Mouse (Mus musculus): ENCODE measurements around the gene 9230102O04Rik. TPM values are rescaled to one million over a fixed set of nuclear protein-coding genes. Genes with fewer than 3 reads are reported as not detected.

The 9230102O04Rik gene
- not detected for total RNA-seq (2021)
- long read RNA-seq, experiment 1, result 0 reads
- long read RNA-seq, experiment 2, result 0 reads

GRCm38 (mm10) chr2:9888913-9889650, at the start of gene 9230102O04Rik:
9230102O04Rik (minus strand) TSS chr2:9889540.
- no peak for DNase-seq (ENCODE audit: low spot score in 2 of 2)

- DNase-seq (ENCODE audit: low spot score in 2 of 2), result no peak
These were observed 46.6 kb upstream of the 9230102O04Rik start for GRCm38 (mm10) chr2:9935965-9936364.

- DNase-seq (ENCODE audit: low spot score in 2 of 2), result no peak
These were observed 37.6 kb upstream of the 9230102O04Rik start for GRCm38 (mm10) chr2:9926905-9927283.

DNA sequence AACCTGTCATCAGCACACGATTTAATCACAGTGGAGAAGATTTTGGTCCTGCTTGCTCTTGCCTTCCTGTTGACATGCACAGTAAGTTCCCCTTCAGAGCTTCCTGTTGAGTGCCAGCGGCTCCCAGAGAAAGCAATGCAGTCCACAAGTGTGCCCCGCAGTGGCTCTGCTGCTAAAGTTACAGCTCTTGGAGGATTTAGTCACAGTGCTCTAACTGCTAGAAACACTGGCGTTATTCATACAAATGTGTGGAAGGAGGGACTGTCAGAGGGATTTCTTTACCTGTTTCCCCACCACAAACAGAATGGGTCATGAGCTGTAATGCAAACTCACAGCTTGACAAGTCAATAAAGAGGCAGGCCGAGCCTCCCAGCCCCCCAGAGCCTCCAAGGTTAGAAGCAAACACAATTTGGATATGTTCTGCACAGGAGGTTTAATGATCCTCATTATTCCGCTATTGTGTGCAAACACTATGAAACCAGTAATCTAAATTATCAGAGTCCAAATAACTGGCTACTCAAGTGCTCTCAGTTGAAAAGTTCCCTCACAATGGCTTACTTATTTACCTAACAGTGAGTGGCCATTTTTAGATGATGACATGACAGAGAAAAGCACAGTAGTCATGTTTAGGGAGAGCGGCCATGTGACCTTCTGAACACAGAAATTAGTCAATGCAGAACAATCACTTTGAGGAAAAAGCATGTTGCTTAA, 37.0 kb upstream of the 9230102O04Rik start:
- no peak for DNase-seq (ENCODE audit: low spot score in 2 of 2)

DNA sequence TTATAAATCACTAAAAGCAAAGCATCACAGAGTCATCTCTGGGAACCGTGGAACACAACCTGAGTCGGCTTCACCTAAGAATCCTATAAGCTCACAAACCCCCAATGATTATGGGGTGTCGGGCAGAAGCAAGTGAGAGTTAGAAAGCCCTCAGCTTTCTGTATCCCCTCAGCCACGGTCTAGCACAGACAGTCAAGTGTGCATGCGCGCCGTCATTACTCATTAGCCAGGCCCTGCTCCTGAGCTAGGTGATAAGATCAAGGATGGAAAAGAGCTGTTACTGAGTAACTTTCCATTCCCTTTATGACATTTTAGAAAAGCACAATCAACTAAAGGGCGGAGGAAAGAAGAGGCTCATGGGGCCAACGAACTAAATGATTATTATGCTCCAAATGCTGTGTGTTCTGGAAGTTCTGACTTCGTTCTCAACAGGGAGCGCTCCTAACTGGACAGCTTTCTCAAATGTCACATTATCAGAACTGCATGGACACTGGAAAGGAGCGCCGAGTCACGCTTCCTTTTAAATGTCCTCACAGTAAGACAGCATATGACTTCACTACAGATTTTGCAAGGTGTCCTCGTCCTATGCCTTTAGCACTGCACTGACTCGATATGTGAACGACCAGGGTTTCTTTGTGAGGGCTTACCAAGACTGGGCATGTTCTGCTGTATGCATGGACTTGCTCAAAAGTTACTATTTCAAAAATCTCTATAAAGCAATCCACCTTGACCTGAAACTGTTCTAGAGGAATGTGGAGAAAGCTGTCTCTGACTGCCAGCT, 29.5 kb upstream of the 9230102O04Rik start:
- no peak for DNase-seq (ENCODE audit: low spot score in 2 of 2)

- no peak for DNase-seq (ENCODE audit: low spot score in 2 of 2)
These were observed 28.3 kb upstream of the 9230102O04Rik start for GRCm38 (mm10) chr2:9917602-9918001.

- DNase-seq (ENCODE audit: low spot score in 2 of 2), result no peak
These were observed 16.7 kb upstream of the 9230102O04Rik start for GRCm38 (mm10) chr2:9905995-9906394.

- DNase-seq (ENCODE audit: low spot score in 2 of 2), result no peak
These were observed 14.7 kb upstream of the 9230102O04Rik start for GRCm38 (mm10) chr2:9903854-9904560.

DNA sequence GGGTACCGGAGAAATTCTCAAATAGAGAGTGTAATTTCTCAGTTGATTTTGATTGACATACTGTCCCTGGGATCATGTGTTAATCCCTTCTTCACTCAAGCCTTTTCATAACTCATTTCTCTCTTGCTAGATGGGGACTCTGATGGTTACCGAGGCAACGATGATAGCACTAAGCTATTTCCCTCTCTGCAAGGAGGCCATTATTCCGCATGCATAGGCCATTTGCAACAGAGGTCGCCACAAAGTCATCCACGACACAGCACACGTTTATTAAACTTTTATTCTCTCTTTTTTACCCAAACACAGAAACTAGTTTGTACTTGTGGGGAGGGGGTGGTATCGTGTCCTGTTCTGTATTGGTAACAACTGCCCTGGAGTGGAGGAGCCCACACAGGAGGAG, 8.5 kb upstream of the 9230102O04Rik start:
- no peak for DNase-seq (ENCODE audit: low spot score in 2 of 2)

DNA sequence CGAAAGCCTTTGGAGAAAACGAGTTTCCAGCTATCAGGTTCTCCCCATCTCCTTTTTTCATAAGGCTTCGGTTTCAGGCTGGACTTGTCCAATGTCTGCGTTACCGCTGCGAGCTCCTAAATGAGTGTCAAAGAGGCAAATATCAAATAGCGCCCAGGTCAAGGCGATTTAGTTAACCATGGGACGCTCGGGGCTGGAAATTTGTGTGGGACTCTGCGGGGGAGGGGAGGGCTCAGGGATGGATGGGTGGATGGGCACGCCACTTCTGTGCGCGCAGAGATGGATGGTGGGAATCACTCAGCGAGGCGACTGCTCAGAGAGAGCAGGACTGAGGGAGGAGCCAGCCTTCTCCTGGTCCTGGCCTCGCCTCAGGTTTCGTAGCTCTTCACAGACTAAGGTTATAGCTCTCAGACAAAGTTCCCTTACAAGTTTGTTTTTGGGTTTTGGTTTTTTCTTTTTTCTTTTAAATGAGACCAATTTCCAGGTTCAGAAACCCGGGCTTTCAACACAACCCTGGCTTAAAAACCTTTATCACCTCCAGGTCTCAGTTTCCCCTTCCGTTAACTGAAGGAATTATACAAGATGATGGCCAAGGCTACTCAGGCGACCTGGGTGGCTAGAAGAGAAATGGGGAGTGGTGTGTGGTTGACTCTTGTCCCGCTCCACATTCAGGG, 6.9 kb upstream of the 9230102O04Rik start:
- no peak for DNase-seq (ENCODE audit: low spot score in 2 of 2)

- DNase-seq (ENCODE audit: low spot score in 2 of 2), result no peak
These were observed 5.7 kb upstream of the 9230102O04Rik start for GRCm38 (mm10) chr2:9894836-9895593.

- no peak for DNase-seq (ENCODE audit: low spot score in 2 of 2)
These were observed 4.1 kb upstream of the 9230102O04Rik start for GRCm38 (mm10) chr2:9893272-9893953.

- no peak for DNase-seq (ENCODE audit: low spot score in 2 of 2)
These were observed 3.2 kb upstream of the 9230102O04Rik start for GRCm38 (mm10) chr2:9892541-9892940.

DNA sequence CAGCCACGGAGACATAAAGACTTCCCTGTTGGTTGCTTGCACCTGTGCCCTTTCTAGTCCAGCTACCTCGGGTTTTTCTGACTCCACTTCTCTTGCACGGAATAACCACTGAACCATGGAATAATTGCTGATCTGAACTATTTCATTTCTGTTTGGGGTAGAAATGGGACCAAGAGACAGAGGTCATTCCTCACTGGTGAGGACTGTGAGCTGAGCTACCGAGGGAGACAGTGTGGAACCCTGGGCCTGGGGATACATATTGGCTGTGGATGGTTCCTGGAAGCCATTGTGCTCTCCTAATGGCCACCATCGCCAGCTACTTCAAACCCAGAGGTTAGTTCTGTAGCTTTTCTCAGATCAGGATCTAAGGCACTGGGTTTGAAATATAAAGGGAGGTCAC, 1.6 kb upstream of the 9230102O04Rik start:
- DNase-seq (ENCODE audit: low spot score in 2 of 2), result no peak

DNA sequence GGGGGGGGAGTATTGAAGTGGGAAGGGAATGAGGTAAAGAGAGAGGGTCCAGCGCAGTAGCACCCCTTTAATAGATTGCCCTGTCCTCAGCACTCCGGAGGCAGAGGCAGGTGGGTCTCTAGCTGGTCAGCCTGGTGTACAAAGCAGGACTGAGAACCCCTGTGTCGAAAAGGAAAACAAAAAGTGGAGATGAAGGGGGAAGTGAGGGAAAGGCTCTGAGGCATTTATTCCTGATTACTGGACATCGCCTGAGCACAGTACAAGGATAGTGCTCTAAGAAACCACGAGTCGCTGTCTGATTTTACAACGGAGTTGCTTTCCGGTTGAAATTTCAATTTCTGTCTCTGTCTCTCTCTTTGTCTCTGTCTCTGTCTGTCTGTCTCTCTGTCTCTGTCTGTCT, 911 bp upstream of the 9230102O04Rik start:
- no peak for DNase-seq (ENCODE audit: low spot score in 2 of 2)

GRCm38 (mm10) chr2:9889651-9890183, 377 bp upstream of the 9230102O04Rik start, which contains the start of gene Gata3:
Gata3 (minus strand) TSS chr2:9890034.
- DNase-seq (ENCODE audit: low spot score in 2 of 2), result no peak

DNA sequence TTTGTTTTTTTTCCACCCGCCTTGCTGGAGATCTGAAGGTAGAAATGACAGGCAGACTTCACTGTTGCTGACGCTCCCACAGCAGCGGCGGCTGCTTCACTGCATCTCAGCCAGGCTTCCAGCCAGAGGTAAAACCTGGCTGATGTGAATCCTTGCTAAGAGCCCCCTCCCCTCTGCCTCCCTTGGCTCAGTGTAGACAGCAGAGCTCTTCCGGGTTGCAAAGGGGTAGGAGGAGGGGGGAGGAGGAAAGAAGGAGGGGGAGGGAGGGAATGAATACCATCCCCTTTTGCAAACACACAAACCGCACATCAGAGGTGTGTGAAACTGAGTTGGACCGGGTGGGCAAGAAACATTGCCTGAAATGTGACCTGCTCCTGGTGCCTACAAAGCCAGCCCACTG, 1.7 kb downstream of the 9230102O04Rik start:
- DNase-seq (ENCODE audit: low spot score in 2 of 2), result no peak

GRCm38 (mm10) chr2:9886921-9887610, 2.3 kb downstream of the 9230102O04Rik start:
- DNase-seq (ENCODE audit: low spot score in 2 of 2), result no peak
